Mouse (Mus musculus) bone marrow, adult 2 months (tissue): ENCODE measurements around the gene Troap. TPM values are rescaled to one million over a fixed set of nuclear protein-coding genes. Genes with fewer than 3 reads are reported as not detected.

Source experiments
- H3K27ac ChIP-seq: fragments of 200-500 bp; 2 replicates; pipeline ENCODE4 v1.5.1; 2012; ENCODE audit warnings: low read depth, mild to moderate bottlenecking, control low read depth, inconsistent platforms, low read length; ENCODE audit not compliant: control insufficient read depth, poor library complexity, insufficient read depth
- H3K4me1 ChIP-seq: fragments of 200-500 bp; 2 replicates; pipeline ENCODE4 v1.6.1; 2011; ENCODE audit warnings: low read length; ENCODE audit not compliant: control insufficient read depth, insufficient read depth
- H3K4me3 ChIP-seq: fragments of 200-500 bp; replicated peaks from 2 replicates; pipeline ENCODE3; 2011; ENCODE audit warnings: mild to moderate bottlenecking, low read depth, low read length, control low read depth; ENCODE audit not compliant: control insufficient read depth
- CTCF ChIP-seq: fragments of 200-500 bp; IDR thresholded peaks from 2 replicates; pipeline ENCODE4 v1.5.1; 2011; ENCODE audit warnings: low read length, control low read depth; ENCODE audit not compliant: control insufficient read depth, insufficient read depth
- POLR2A ChIP-seq: fragments of 200-500 bp; IDR thresholded peaks from 2 replicates; pipeline ENCODE4 v1.6.1; 2011; ENCODE audit warnings: low read depth, mild to moderate bottlenecking, control low read depth, low read length, borderline replicate concordance; ENCODE audit not compliant: control insufficient read depth
- WGBS: fragments of 180-500 bp; shearing (Covaris S2); methylation state at CpG from one replicate; pipeline ENCODE4 v1.1.7; 2018; 5-methylcytosine and 5-hydroxymethylcytosine counted together
- polyA plus RNA-seq: library from polyadenylated mRNA; stranded (reverse); fragments of >200 nt; gene quantifications from 2 replicates; pipeline ENCODE4 v1.2.4, GENCODE M21; 2011; ENCODE audit warnings: low replicate concordance; ENCODE audit not compliant: missing spikeins, insufficient read depth, insufficient read length

Gene Troap
- 94.5 and 103 TPM in 2 replicates for polyA plus RNA-seq

- Histone ChIP-seq H3K27ac (peak within 1 kb of the TSS; percentile 89), H3K4me3 (peak within 1 kb of the TSS; percentile 78), H3K4me1 (no peaks in the 10 kb centered on the region; the same call in 1 of the 2 replicates)
- 17% methylated on average over 9 of the region's 9 CpGs for WGBS
- TF ChIP-seq CTCF (no peak), POLR2A (no peak)
Observed at GRCm38 (mm10) chr15:99074019-99074599, at the start of gene Troap. Gene Troap (plus strand): TSS chr15:99074575.

DNA sequence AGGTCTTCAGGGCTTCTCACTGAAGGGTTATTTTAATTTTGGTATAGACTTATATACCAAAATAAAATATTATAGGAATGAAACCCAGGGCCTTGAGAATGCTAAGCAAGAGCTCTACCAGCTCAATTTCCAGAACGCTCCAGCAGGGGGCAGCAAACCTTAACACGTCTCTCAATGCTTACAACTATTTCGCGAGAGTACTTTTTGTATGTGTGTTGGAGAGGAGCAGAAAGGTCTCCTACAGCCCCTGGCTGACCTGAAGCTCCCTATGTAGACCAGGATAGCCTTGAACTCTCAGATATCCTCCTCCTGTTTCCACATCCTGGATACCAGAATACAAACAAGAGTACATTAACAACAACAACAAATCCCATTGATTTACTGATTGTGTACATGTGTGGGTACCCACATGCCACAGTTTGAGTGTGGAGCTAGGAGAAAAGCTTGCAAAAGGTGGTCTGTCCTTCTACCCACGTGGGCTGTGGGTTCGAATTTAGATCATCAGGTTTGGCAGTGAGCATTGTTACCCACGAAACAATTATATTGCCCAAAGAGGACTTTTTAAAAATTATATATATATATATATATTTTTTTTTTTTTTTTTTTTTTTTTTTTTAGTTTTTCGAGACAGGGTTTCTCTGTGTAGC lies 49.6 kb upstream of the Troap start:
- WGBS = 10% methylated on average over 7 of the region's 8 CpGs
- Histone ChIP-seq H3K27ac (no peak overlapping the region), H3K4me1 (no peaks in the 10 kb centered on the region; the same call in 1 of the 2 replicates), H3K4me3 (no peak overlapping the region)
- no peak for TF ChIP-seq POLR2A
- peak; percentile 40 for TF ChIP-seq CTCF

- H3K27ac ChIP-seq = no peak overlapping the region
- H3K4me1 ChIP-seq = no peaks in the 10 kb centered on the region; the same call in 1 of the 2 replicates
- TF ChIP-seq CTCF (no peak), POLR2A (no peak)
- H3K4me3 ChIP-seq = no peak overlapping the region
- WGBS = 35% methylated on average over 13 of the region's 13 CpGs
Observed at GRCm38 (mm10) chr15:99025414-99025813, 49.0 kb upstream of the Troap start.

DNA sequence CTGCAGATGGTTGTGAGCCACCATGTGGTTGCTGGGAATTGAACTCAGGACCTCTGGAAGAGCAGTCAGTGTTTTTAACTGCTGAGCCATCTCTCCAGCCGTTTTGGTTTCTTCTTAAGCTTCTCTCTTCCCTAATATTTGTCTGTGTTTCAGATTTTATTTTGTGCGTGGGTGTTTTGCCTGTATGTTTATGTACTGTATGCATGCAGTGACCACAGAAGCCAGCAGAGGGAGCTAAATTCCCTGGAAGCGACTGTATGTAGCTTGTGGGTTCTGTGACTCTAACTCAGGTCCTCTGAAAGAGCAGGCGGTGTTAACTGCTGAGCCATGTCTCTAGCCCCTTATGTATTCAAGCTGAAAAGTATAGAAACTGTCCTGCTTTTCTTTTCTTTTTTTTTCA lies 48.1 kb upstream of the Troap start:
- 43% methylated on average over 4 of the region's 4 CpGs for WGBS
- H3K27ac ChIP-seq = no peak overlapping the region
- TF ChIP-seq POLR2A = no peak
- TF ChIP-seq CTCF = peak; percentile 44
- H3K4me3 ChIP-seq = no peak overlapping the region
- no peaks in the 10 kb centered on the region; the same call in 1 of the 2 replicates for H3K4me1 ChIP-seq

- Histone ChIP-seq H3K27ac (no peak overlapping the region), H3K4me1 (no peaks in the 10 kb centered on the region; the same call in none of the 2 replicates), H3K4me3 (no peak overlapping the region)
- WGBS = 86% methylated on average over 5 of the region's 5 CpGs
- no peak for TF ChIP-seq CTCF
- no peak for TF ChIP-seq POLR2A
Observed at GRCm38 (mm10) chr15:99027116-99027515, 47.3 kb upstream of the Troap start.

DNA sequence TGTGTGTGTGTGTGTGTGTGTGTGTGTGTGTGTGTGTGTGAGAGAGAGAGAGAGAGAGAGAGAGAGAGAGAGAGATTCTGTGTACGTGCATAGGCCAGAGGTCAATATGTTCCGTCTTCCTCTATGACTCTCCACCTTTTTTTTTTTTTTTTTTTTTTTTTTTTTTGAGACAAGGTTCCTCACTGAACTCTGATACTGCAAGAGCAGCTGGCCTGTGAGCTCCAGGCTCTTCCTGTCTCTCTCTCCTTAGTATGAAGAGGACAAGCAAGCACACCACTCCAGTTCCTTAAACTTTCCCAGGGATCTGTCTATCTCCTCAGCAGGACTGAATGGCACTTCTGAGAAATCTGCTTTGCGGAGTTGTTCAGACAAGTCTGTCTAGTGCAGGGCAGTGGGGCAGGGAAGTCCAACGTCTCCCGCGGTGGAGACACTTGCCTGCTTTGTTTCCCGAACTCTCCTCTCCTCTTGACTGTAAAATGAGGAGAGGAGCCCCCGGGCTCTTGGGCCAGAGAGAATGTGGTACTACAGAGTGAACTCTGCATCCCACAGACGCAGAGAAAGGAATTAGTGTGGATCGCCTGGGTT lies 45.4 kb upstream of the Troap start:
- H3K4me3 ChIP-seq = peak overlapping the region; percentile 85
- peak overlapping the region; percentile 98 for H3K27ac ChIP-seq
- TF ChIP-seq POLR2A (no peak), CTCF (no peak)
- WGBS = 3% methylated on average over 10 of the region's 10 CpGs
- no peaks in the 10 kb centered on the region; the same call in none of the 2 replicates for H3K4me1 ChIP-seq

GRCm38 (mm10) chr15:99029619-99030584 lies 44.5 kb upstream of the Troap start, which contains the start of gene Tuba1c:
Gene Tuba1c (plus strand): TSS chr15:99029891.
- TF ChIP-seq CTCF (no peak), POLR2A (peak; percentile 95)
- Histone ChIP-seq H3K4me1 (no peaks in the 10 kb centered on the region; the same call in none of the 2 replicates), H3K27ac (peak within 1 kb of the TSS; percentile 98), H3K4me3 (peak within 1 kb of the TSS; percentile 85)
- WGBS = under 1% methylated on average over 52 of the region's 52 CpGs
